Mouse (Mus musculus) liver, adult 2 months (tissue): ENCODE results near the gene Mmgt2. TPM values are rescaled to one million over a fixed set of nuclear protein-coding genes. Genes with fewer than 3 reads are reported as not detected.
A peak's percentile ranks its signal among the peaks of the same experiment; 100 is the strongest.

Source experiments
- DNase-seq: peaks from one replicate; pipeline ENCODE4 v3.0.0-alpha.2; 2011; ENCODE audit warnings: low read depth, low spot score; ENCODE audit errors: extremely low read depth
- H3K27ac ChIP-seq: fragments of 200-500 bp; replicated peaks from 2 replicates; pipeline ENCODE4 v1.5.1; 2012; ENCODE audit warnings: low read depth, mild to moderate bottlenecking, control low read depth, inconsistent platforms, low read length; ENCODE audit not compliant: insufficient read depth
- H3K27me3 ChIP-seq: fragments of 200-500 bp; 2 replicates; pipeline ENCODE4 v1.6.1; 2012; ENCODE audit warnings: mild to moderate bottlenecking, moderate library complexity, low read length, inconsistent platforms; ENCODE audit not compliant: control insufficient read depth, insufficient read depth
- H3K36me3 ChIP-seq: fragments of 200-500 bp; 2 replicates; pipeline ENCODE4 v1.6.1; 2012; ENCODE audit warnings: low read length, inconsistent platforms; ENCODE audit not compliant: control insufficient read depth, insufficient read depth
- H3K4me1 ChIP-seq: fragments of 200-500 bp; 2 replicates; pipeline ENCODE4 v1.6.1; 2011; ENCODE audit warnings: low read length; ENCODE audit not compliant: control insufficient read depth, insufficient read depth
- H3K4me3 ChIP-seq: fragments of 200-500 bp; 2 replicates; pipeline ENCODE4 v1.5.1; 2011; ENCODE audit warnings: low read depth, mild to moderate bottlenecking, control low read depth, low read length, moderate library complexity; ENCODE audit not compliant: insufficient read depth
- H3K79me2 ChIP-seq: fragments of 200-500 bp; 2 replicates; pipeline ENCODE4 v1.6.1; 2012; ENCODE audit warnings: inconsistent platforms, mild to moderate bottlenecking, low read length, moderate library complexity; ENCODE audit not compliant: control insufficient read depth, insufficient read depth
- H3K9ac ChIP-seq: fragments of 200-500 bp; 2 replicates; pipeline ENCODE4 v1.6.1; 2012; ENCODE audit warnings: low read depth, mild to moderate bottlenecking, control low read depth, inconsistent platforms, low read length
- CTCF ChIP-seq: fragments of 200-500 bp; IDR thresholded peaks from 2 replicates; pipeline ENCODE4 v1.5.1; 2011; ENCODE audit warnings: low read depth, low read length, control low read depth
- POLR2A ChIP-seq: fragments of 200-500 bp; IDR thresholded peaks from 2 replicates; pipeline ENCODE4 v1.6.1; 2011; ENCODE audit warnings: low read length, control low read depth; ENCODE audit not compliant: insufficient read depth; ENCODE audit errors: extremely low read depth
- WGBS: fragments of 180-500 bp; shearing (Covaris S2); methylation state at CpG from one replicate; pipeline ENCODE4 v1.1.7; 2018; 5-methylcytosine and 5-hydroxymethylcytosine counted together
- polyA plus RNA-seq: library from polyadenylated mRNA; depleted of rRNA; stranded (reverse); fragments of >200 nt; gene quantifications from 2 replicates; pipeline ENCODE4 v1.2.3, GENCODE M21; 2012
- total RNA-seq: library from RNA; depleted of rRNA; stranded (reverse); fragments of >200 nt; gene quantifications from 2 replicates; pipeline ENCODE4 v1.2.3, GENCODE M21; 2014

Mmgt2 gene
- total and polyA plus RNA-seq, 2 experiments: 2.6 to 3.6 TPM

DNA sequence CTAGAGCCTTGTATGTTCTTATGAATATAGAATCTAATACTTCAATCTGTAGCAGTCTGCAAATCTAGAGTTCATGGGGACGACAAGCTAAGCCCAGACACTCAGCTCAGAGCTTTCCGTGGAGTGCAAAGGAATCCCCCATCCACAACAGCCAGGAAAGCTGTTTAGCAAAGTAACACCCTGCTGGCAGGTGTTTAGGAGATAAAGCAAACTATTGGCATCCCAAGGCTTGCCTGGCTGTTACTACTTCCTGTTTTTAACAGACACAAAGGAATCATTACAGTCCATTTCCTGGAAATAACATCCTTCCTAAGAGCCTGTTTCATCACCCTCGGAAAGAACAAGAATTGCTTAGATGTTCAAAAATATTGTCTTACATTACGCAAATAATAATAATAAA is 12.4 kb downstream of the Mmgt2 start:
- Histone ChIP-seq H3K9ac (no peak overlapping the region), H3K36me3 (no peaks in the 10 kb centered on the region), H3K4me1 (no peaks in the 10 kb centered on the region), H3K4me3 (no peak overlapping the region), H3K79me2 (no peaks in the 10 kb centered on the region), H3K27me3 (no peaks in the 10 kb centered on the region), H3K27ac (no peak overlapping the region)
- no peak for DNase-seq
- no peak for TF ChIP-seq CTCF
- no peak for TF ChIP-seq POLR2A
- WGBS: 69% methylated on average over 4 of the region's 4 CpGs

DNA sequence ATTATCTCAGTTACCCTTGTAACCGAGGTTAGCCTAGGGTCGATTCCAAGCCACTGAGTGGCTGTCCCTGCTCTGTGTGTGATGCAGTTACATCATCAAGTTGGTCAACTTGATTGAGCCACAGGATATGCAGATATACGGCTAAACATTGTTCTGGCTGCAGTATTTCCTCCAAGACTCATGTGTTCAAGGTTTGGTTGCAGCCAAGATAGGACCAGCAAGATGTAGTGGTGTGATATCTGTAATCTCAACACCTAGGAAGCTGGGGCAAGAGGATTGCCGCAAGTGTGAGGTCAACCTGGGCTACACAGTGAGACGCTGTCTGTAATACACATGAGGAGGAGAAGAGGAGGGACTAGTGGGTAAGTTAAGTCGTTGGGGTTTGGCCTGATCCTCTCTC is 15.8 kb downstream of the Mmgt2 start:
- no peak for TF ChIP-seq POLR2A
- no peak for TF ChIP-seq CTCF
- Histone ChIP-seq H3K27me3 (no peaks in the 10 kb centered on the region), H3K79me2 (no peaks in the 10 kb centered on the region), H3K9ac (no peak overlapping the region), H3K4me1 (no peaks in the 10 kb centered on the region), H3K27ac (no peak overlapping the region), H3K4me3 (no peak overlapping the region), H3K36me3 (no peaks in the 10 kb centered on the region)
- no peak for DNase-seq
- WGBS: 73% methylated on average over 6 of the region's 6 CpGs

GRCm38 (mm10) chr11:62668986-62669385 is 20.5 kb downstream of the Mmgt2 start:
- Histone ChIP-seq H3K9ac (no peak overlapping the region), H3K4me3 (no peak overlapping the region), H3K79me2 (no peaks in the 10 kb centered on the region), H3K4me1 (no peaks in the 10 kb centered on the region), H3K27ac (no peak overlapping the region), H3K36me3 (no peaks in the 10 kb centered on the region), H3K27me3 (no peaks in the 10 kb centered on the region)
- TF ChIP-seq POLR2A (no peak), CTCF (no peak)
- no peak for DNase-seq
- 88% methylated on average over 5 of the region's 5 CpGs for WGBS

DNA sequence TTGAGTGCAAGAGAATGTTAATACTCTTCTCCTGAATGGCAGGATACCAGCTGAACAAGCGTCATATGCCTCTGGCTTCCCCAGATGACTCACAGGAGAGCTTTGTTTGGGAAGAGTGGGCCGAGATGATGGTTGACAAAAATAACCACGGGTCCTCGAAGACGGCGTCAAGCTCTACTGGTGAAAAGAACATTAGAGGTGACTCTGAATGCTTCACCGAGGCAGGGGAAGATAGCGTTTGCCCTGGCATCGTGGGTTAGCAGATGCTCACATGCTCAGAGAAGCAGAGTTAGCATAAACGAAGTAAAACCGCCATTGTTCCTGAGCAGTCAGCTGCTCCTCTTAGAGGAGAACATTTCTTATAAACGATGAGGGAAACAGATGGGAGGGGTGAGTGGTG is 21.0 kb downstream of the Mmgt2 start:
- no peaks in the 10 kb centered on the region for H3K4me1 ChIP-seq
- H3K36me3 ChIP-seq: no peaks in the 10 kb centered on the region
- no peak overlapping the region for H3K4me3 ChIP-seq
- no peaks in the 10 kb centered on the region for H3K79me2 ChIP-seq
- WGBS: 71% methylated on average over 12 of the region's 12 CpGs
- no peak overlapping the region for H3K27ac ChIP-seq
- no peak overlapping the region for H3K9ac ChIP-seq
- DNase-seq: no peak
- H3K27me3 ChIP-seq: no peaks in the 10 kb centered on the region
- no peak for TF ChIP-seq POLR2A
- TF ChIP-seq CTCF: no peak

- Histone ChIP-seq H3K27ac (no peak overlapping the region), H3K4me3 (no peak overlapping the region), H3K36me3 (no peaks in the 10 kb centered on the region), H3K79me2 (no peaks in the 10 kb centered on the region), H3K9ac (no peak overlapping the region), H3K4me1 (no peaks in the 10 kb centered on the region), H3K27me3 (no peaks in the 10 kb centered on the region)
- no peak for DNase-seq
- WGBS: 64% methylated on average over 6 of the region's 6 CpGs
- no peak for TF ChIP-seq CTCF
- no peak for TF ChIP-seq POLR2A
Observed at GRCm38 (mm10) chr11:62670006-62670405, 21.5 kb downstream of the Mmgt2 start.

- DNase-seq: peak; percentile 46
- H3K27me3 ChIP-seq: no peaks in the 10 kb centered on the region
- H3K4me1 ChIP-seq: peaks cover 2% of the 10 kb centered on the region; the same call in 1 of the 2 replicates
- no peak overlapping the region for H3K27ac ChIP-seq
- H3K79me2 ChIP-seq: no peaks in the 10 kb centered on the region
- 23% methylated on average over 17 of the region's 17 CpGs for WGBS
- H3K36me3 ChIP-seq: no peaks in the 10 kb centered on the region
- TF ChIP-seq POLR2A (no peak), CTCF (peak; percentile 78)
- no peak overlapping the region for H3K9ac ChIP-seq
- H3K4me3 ChIP-seq: no peak overlapping the region
Observed at GRCm38 (mm10) chr11:62675480-62676289, 27.2 kb downstream of the Mmgt2 start.
